Mouse (Mus musculus): ENCODE measurements around the gene Psap. TPM values are rescaled to one million over a fixed set of nuclear protein-coding genes. Genes with fewer than 3 reads are reported as not detected.

Psap gene
- 1,000 to 10,000 TPM; 5,989 to 7,118 TPM for total RNA-seq (2023)

DNA sequence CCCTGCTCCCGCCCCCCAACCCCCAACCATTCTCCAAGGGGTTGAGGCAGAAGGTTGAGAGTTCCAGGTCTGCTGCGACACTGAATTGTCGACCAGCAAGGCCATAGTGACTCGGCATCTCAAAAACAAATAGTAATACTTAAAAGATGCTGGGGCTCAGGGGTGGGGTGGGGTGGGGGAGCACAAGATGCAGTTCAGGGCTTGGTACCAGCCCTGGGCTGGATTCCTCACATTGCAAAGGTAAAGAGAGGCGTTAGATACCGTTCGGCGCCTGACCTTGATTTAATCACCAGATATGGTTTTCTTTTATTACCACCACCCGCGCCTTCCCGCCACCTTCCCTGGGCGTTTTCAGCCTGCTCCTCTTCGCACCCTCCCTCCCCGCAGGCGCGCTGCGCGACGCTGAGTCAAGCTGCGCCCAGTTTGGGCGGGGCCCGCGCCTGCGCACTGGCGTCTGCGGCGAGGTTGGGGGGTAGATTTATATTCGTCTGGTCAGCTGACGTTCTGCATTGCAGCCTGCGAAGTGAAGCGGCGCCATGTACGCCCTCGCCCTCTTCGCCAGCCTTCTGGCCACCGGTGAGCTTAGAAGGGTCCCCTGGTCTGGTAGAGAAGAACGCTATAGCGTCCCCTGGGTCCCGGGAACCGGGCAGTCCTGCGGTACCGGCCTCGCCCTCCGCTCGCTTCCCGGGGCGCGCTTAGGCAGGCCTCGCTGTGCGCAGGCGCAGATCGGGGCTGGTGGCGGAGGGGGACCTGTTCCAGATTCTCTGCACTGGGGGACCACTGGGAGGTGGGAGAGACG is at the start of gene Psap:
TSS of gene Psap (plus strand) at position 421 of the 799 bp plus-strand sequence.

GRCm38 (mm10) chr10:60346701-60347405 is 69.4 kb downstream of the Psap start, which contains the start of gene Vsir:
Gene Vsir (plus strand): TSS chr10:60346851.

Other genes with a start within 250 kb of the Psap start
- gene Spock2, start 171.4 kb upstream of the Psap start, total RNA-seq (2023) = 1 to 10 TPM in 1 of 2 experiments, under 1 TPM in 1; 0.76 to 1.0 TPM
- under 1 TPM; 0.24 to 0.58 TPM for gene Chst3, start 58.4 kb upstream of the Psap start, total RNA-seq (2023)
- 100 to 1,000 TPM; 498 to 559 TPM for gene Vsir, start 69.2 kb downstream of the Psap start, total RNA-seq (2023)
- gene Gm17455, start 122.1 kb downstream of the Psap start, total RNA-seq (2023) = not detected